Mouse (Mus musculus): ENCODE results near the gene Sc5d. TPM values are rescaled to one million over a fixed set of nuclear protein-coding genes. Genes with fewer than 3 reads are reported as not detected.

Gene Sc5d
- polyA plus RNA-seq, 1 experiment, result 88.8 TPM

DNA sequence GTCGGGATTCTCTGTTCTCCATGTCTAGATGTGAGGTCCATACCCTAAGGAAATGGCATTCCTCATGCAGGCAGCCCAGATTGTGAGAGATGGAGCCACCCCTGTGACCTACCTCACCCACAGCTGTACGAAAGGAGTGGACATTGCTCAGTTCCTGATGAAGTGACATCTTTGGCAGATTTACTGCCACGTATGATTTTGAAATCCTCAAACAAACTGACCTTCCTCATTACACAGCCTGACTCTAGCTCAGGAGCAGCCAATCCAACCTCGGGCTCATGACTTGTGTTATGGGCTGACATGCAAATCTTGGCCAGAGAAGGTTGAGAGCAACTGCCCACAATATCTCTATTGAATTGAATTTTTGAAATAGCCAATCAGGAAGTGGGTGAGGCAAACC lies 15.6 kb upstream of the Sc5d start:
- Histone ChIP-seq H3K27ac (ENCODE audit: insufficient read depth, low read length) (no peak overlapping the region), H3K27me3 (ENCODE audit: control insufficient read depth, insufficient read depth, low read length) (no peaks in the 10 kb centered on the region), H3K4me1 (ENCODE audit: control insufficient read depth, insufficient read depth, low read length) (no peaks in the 10 kb centered on the region), H3K4me3 (replicated peaks; ENCODE audit: insufficient read depth, low read depth, low read length) (no peak overlapping the region)
- no peak for DNase-seq
- 69% methylated on average over 4 of the region's 4 CpGs for WGBS
- TF ChIP-seq CTCF (IDR thresholded peaks at IDR 0.05; ENCODE audit: borderline replicate concordance, insufficient read depth, low read depth, low read length), result no peak
- no peak for TF ChIP-seq POLR2A (IDR thresholded peaks at IDR 0.05; ENCODE audit: borderline replicate concordance, insufficient read depth, low read length)

DNA sequence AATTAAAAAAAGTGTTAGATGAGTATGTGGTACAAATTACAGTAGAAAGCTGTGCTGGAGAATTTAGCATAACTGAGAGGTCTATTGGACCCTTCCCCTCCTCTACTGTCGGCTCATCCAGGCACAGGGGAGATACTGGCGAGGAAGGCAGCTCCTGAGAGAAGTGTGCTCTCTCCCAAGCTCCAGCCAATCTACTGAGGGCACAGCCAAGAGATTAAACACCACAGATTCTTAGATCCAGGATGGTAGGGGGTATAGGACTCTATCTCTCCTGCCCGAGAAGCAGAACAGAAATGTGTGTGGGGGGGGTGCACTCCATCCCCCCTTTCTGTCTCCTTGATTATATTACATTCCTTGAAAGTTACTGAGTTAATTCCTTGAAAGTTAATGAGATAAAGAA lies 14.0 kb upstream of the Sc5d start:
- 79% methylated on average over 3 of the region's 3 CpGs for WGBS
- no peaks in the 10 kb centered on the region for H3K27me3 ChIP-seq (ENCODE audit: control insufficient read depth, insufficient read depth, low read length)
- no peak for TF ChIP-seq POLR2A (IDR thresholded peaks at IDR 0.05; ENCODE audit: borderline replicate concordance, insufficient read depth, low read length)
- no peak for TF ChIP-seq CTCF (IDR thresholded peaks at IDR 0.05; ENCODE audit: borderline replicate concordance, insufficient read depth, low read depth, low read length)
- H3K4me1 ChIP-seq (ENCODE audit: control insufficient read depth, insufficient read depth, low read length), result no peaks in the 10 kb centered on the region
- no peak overlapping the region for H3K27ac ChIP-seq (ENCODE audit: insufficient read depth, low read length)
- DNase-seq, result no peak
- no peak overlapping the region for H3K4me3 ChIP-seq (replicated peaks; ENCODE audit: insufficient read depth, low read depth, low read length)

DNA sequence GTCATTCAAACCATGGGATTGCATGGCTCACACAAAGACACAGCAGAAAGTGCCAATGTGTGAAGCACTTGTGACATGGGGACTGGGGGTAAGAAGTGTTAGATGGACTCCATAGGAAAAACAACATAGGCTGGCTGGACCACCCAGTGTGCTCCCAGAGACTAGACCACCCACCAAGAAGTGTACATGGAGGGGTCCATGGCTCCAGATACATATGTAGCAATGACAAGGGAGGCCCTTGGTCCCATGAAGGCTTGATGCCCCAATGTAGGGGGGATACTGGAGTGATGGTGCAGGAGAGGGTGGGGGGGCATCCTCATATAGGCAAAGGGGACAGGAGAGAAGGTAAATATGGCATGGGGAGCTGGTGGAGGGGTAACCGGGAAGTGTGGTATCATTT lies 13.6 kb upstream of the Sc5d start:
- 98% methylated on average over 1 of the region's 1 CpGs for WGBS
- Histone ChIP-seq H3K27me3 (ENCODE audit: control insufficient read depth, insufficient read depth, low read length) (no peaks in the 10 kb centered on the region), H3K27ac (ENCODE audit: insufficient read depth, low read length) (no peak overlapping the region), H3K4me1 (ENCODE audit: control insufficient read depth, insufficient read depth, low read length) (no peaks in the 10 kb centered on the region), H3K4me3 (replicated peaks; ENCODE audit: insufficient read depth, low read depth, low read length) (no peak overlapping the region)
- TF ChIP-seq POLR2A (IDR thresholded peaks at IDR 0.05; ENCODE audit: borderline replicate concordance, insufficient read depth, low read length), result no peak
- TF ChIP-seq CTCF (IDR thresholded peaks at IDR 0.05; ENCODE audit: borderline replicate concordance, insufficient read depth, low read depth, low read length), result no peak
- no peak for DNase-seq

DNA sequence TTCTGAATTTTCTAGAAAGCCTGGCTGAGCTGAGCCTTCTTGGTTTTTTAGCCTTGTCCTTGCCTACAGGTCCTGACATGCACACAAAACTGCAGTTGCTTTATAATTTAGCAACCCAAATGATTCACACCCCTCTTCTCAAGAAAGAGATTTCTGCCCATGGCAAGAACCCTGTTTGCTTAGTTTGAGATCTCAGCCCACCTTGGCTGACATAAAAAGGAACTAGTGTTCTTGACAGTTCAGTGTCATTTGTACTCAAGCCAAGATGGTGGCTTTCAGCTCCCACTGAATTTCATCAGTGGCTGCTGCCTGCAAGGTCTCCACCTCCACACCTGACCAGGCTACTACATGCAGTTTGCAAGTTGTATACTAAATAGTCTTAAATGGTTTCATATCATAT lies 13.1 kb upstream of the Sc5d start:
- TF ChIP-seq POLR2A (IDR thresholded peaks at IDR 0.05; ENCODE audit: borderline replicate concordance, insufficient read depth, low read length) (no peak), CTCF (IDR thresholded peaks at IDR 0.05; ENCODE audit: borderline replicate concordance, insufficient read depth, low read depth, low read length) (no peak)

GRCm38 (mm10) chr9:42275761-42276145 lies 11.7 kb upstream of the Sc5d start:
- 70% methylated on average over 11 of the region's 11 CpGs for WGBS
- no peaks in the 10 kb centered on the region for H3K4me1 ChIP-seq (ENCODE audit: control insufficient read depth, insufficient read depth, low read length)
- H3K4me3 ChIP-seq (replicated peaks; ENCODE audit: insufficient read depth, low read depth, low read length), result no peak overlapping the region
- DNase-seq, result no peak
- no peak for TF ChIP-seq POLR2A (IDR thresholded peaks at IDR 0.05; ENCODE audit: borderline replicate concordance, insufficient read depth, low read length)
- no peak for TF ChIP-seq CTCF (IDR thresholded peaks at IDR 0.05; ENCODE audit: borderline replicate concordance, insufficient read depth, low read depth, low read length)
- no peak overlapping the region for H3K27ac ChIP-seq (ENCODE audit: insufficient read depth, low read length)
- no peaks in the 10 kb centered on the region for H3K27me3 ChIP-seq (ENCODE audit: control insufficient read depth, insufficient read depth, low read length)

More for the DNA sequence above, 13.1 kb upstream of the Sc5d start:
- Histone ChIP-seq H3K4me1 (ENCODE audit: control insufficient read depth, insufficient read depth, low read length) (no peaks in the 10 kb centered on the region), H3K27ac (ENCODE audit: insufficient read depth, low read length) (no peak overlapping the region), H3K27me3 (ENCODE audit: control insufficient read depth, insufficient read depth, low read length) (no peaks in the 10 kb centered on the region), H3K4me3 (replicated peaks; ENCODE audit: insufficient read depth, low read depth, low read length) (no peak overlapping the region)
- DNase-seq, result no peak

DNA sequence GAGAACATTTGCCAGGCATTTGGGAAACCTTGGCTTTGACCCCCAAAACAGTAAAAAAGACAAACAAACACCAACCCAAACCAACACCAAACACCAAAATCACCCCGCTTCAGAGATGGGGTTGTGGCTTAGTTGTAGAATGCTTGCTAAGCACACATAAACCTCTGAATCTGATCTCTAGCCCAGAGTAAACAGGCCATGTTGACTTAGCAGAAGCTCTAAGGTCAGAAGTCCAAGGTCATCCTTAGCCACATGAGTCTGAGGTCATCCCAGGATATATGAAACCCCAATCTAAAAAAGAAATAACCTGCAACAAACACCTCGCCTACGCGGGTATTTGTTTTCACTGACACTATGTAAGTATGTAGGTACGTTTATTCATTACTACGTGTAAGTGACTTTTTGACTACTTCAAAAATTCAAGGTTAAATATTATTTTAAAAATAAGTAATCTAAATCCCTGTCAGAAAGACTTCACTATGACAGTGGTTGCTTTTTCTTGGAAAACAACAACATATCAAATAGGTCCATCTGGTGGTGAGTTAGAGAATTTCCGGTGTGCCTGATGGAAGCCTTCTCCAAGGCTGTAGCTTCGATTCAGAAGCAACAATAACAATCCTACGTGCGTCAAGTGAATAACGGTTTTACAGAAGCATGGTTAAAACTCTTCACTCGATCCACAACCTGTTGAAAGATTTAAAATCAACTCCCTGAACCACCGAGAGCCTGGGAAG lies 11.1 kb upstream of the Sc5d start:
- peak in 1 of 2 experiments; percentile 46 for DNase-seq
- 54% methylated on average over 13 of the region's 13 CpGs for WGBS

GRCm38 (mm10) chr9:42273682-42274296 lies 9.7 kb upstream of the Sc5d start:
- H3K27ac ChIP-seq (ENCODE audit: insufficient read depth, low read length), result no peak overlapping the region
- no peaks in the 10 kb centered on the region for H3K4me1 ChIP-seq (ENCODE audit: control insufficient read depth, insufficient read depth, low read length)
- no peaks in the 10 kb centered on the region for H3K27me3 ChIP-seq (ENCODE audit: control insufficient read depth, insufficient read depth, low read length)
- no peak for TF ChIP-seq POLR2A (IDR thresholded peaks at IDR 0.05; ENCODE audit: borderline replicate concordance, insufficient read depth, low read length)
- TF ChIP-seq CTCF (IDR thresholded peaks at IDR 0.05; ENCODE audit: borderline replicate concordance, insufficient read depth, low read depth, low read length), result no peak
- H3K4me3 ChIP-seq (replicated peaks; ENCODE audit: insufficient read depth, low read depth, low read length), result no peak overlapping the region
- DNase-seq, result no peak
- 94% methylated on average over 6 of the region's 6 CpGs for WGBS

More for the DNA sequence above, 11.1 kb upstream of the Sc5d start:
- Histone ChIP-seq H3K4me1 (ENCODE audit: control insufficient read depth, insufficient read depth, low read length) (no peaks in the 10 kb centered on the region), H3K4me3 (replicated peaks; ENCODE audit: insufficient read depth, low read depth, low read length) (no peak overlapping the region), H3K27me3 (ENCODE audit: control insufficient read depth, insufficient read depth, low read length) (no peaks in the 10 kb centered on the region), H3K27ac (ENCODE audit: insufficient read depth, low read length) (no peak overlapping the region)
- TF ChIP-seq CTCF (IDR thresholded peaks at IDR 0.05; ENCODE audit: borderline replicate concordance, insufficient read depth, low read depth, low read length) (peak; percentile 39; the same call in 1 of the 2 replicates), POLR2A (IDR thresholded peaks at IDR 0.05; ENCODE audit: borderline replicate concordance, insufficient read depth, low read length) (no peak)

- Histone ChIP-seq H3K4me3 (replicated peaks; ENCODE audit: insufficient read depth, low read depth, low read length) (no peak overlapping the region), H3K27me3 (ENCODE audit: control insufficient read depth, insufficient read depth, low read length) (no peaks in the 10 kb centered on the region), H3K4me1 (ENCODE audit: control insufficient read depth, insufficient read depth, low read length) (no peaks in the 10 kb centered on the region), H3K27ac (ENCODE audit: insufficient read depth, low read length) (no peak overlapping the region)
- 89% methylated on average over 3 of the region's 3 CpGs for WGBS
- DNase-seq, result no peak
- TF ChIP-seq POLR2A (IDR thresholded peaks at IDR 0.05; ENCODE audit: borderline replicate concordance, insufficient read depth, low read length), result no peak
- TF ChIP-seq CTCF (IDR thresholded peaks at IDR 0.05; ENCODE audit: borderline replicate concordance, insufficient read depth, low read depth, low read length), result no peak
These were observed 9.1 kb upstream of the Sc5d start for GRCm38 (mm10) chr9:42273174-42273573.

Measured in cerebellum, adult 2 months (tissue).